Mouse (Mus musculus): Measurements from ENCODE around the gene Grik5.
"Not testable (repeated sequence)": the region's sequence is repeated elsewhere in the genome, so short reads cannot be mapped to it uniquely, and the experiment has no call there.

The Grik5 gene

GRCm38 (mm10) chr7:25079496-25080026, 7.4 kb upstream of the Grik5 start:
- DNase-seq (ENCODE audit: low spot score) = no peak

GRCm38 (mm10) chr7:25077414-25077755, 5.2 kb upstream of the Grik5 start:
- DNase-seq (ENCODE audit: low spot score) = no peak

- peak; percentile 99 for DNase-seq (ENCODE audit: low spot score)
Measured at GRCm38 (mm10) chr7:25076663-25077413, 4.7 kb upstream of the Grik5 start.

GRCm38 (mm10) chr7:25076296-25076662, 4.1 kb upstream of the Grik5 start:
- no peak for DNase-seq (ENCODE audit: low spot score)

- DNase-seq (ENCODE audit: low spot score) = no peak
Measured at GRCm38 (mm10) chr7:25073924-25074323, 1.8 kb upstream of the Grik5 start.

GRCm38 (mm10) chr7:25072716-25073390, 707 bp upstream of the Grik5 start:
- peak; percentile 54 for DNase-seq (ENCODE audit: low spot score)

GRCm38 (mm10) chr7:25068724-25069123, 3.4 kb downstream of the Grik5 start:
- DNase-seq (ENCODE audit: low spot score) = no peak

- no peak for DNase-seq (ENCODE audit: low spot score)
Measured at GRCm38 (mm10) chr7:25067909-25068656, 4.1 kb downstream of the Grik5 start.

GRCm38 (mm10) chr7:25067338-25067737, 4.8 kb downstream of the Grik5 start:
- no peak for DNase-seq (ENCODE audit: low spot score)

GRCm38 (mm10) chr7:25063900-25064299, 8.2 kb downstream of the Grik5 start:
- DNase-seq (ENCODE audit: low spot score) = no peak

- no peak for DNase-seq (ENCODE audit: low spot score)
Measured at GRCm38 (mm10) chr7:25063346-25063745, 8.8 kb downstream of the Grik5 start.

GRCm38 (mm10) chr7:25058836-25059235, 13.3 kb downstream of the Grik5 start:
- DNase-seq (ENCODE audit: low spot score) = no peak

GRCm38 (mm10) chr7:25058394-25058793, 13.8 kb downstream of the Grik5 start:
- no peak for DNase-seq (ENCODE audit: low spot score)

GRCm38 (mm10) chr7:25057888-25058287, 14.3 kb downstream of the Grik5 start:
- no peak for DNase-seq (ENCODE audit: low spot score)

GRCm38 (mm10) chr7:25056951-25057350, 15.2 kb downstream of the Grik5 start:
- no peak for DNase-seq (ENCODE audit: low spot score)

GRCm38 (mm10) chr7:25052587-25052986, 19.6 kb downstream of the Grik5 start:
- DNase-seq (ENCODE audit: low spot score) = no peak

- no peak for DNase-seq (ENCODE audit: low spot score)
Measured at GRCm38 (mm10) chr7:25049295-25049930, 22.7 kb downstream of the Grik5 start.

- DNase-seq (ENCODE audit: low spot score) = no peak
Measured at GRCm38 (mm10) chr7:25047363-25047762, 24.8 kb downstream of the Grik5 start.

- DNase-seq (ENCODE audit: low spot score) = not testable (repeated sequence)
Measured at GRCm38 (mm10) chr7:25044599-25044998, 27.5 kb downstream of the Grik5 start.

GRCm38 (mm10) chr7:25041921-25042320, 30.2 kb downstream of the Grik5 start:
- DNase-seq (ENCODE audit: low spot score) = no peak

GRCm38 (mm10) chr7:25035916-25036315, 36.2 kb downstream of the Grik5 start:
- DNase-seq (ENCODE audit: low spot score) = peak; percentile 31

- no peak for DNase-seq (ENCODE audit: low spot score)
Measured at GRCm38 (mm10) chr7:25034796-25035195, 37.4 kb downstream of the Grik5 start.
